Mouse (Mus musculus): Measurements from ENCODE around the gene Spryd4. TPM values are rescaled to one million over a fixed set of nuclear protein-coding genes. Genes with fewer than 3 reads are reported as not detected.

Spryd4 gene
- polyA plus RNA-seq (2015; fragmentation: Illumina TruSeq; extraction: RNeasy Lipid Tissue Mini Kit (QIAGEN cat#74804); ENCODE audit: low read depth, low replicate concordance) = 11.4 TPM

GRCm38 (mm10) chr10:128211390-128212108 lies at the start of gene Spryd4:
Gene Spryd4 (minus strand): TSS chr10:128211807.

GRCm38 (mm10) chr10:128253677-128254255 lies 42.2 kb upstream of the Spryd4 start, which contains the start of gene Apon:
Gene Apon (plus strand): TSS chr10:128254096.

GRCm38 (mm10) chr10:128231697-128232419 lies 20.3 kb upstream of the Spryd4 start, which contains the start of gene Timeless:
Gene Timeless (plus strand): TSS chr10:128232065.

GRCm38 (mm10) chr10:128225538-128225937 lies 13.9 kb upstream of the Spryd4 start, which contains the start of gene Mip:
Gene Mip (plus strand): TSS chr10:128225838.

GRCm38 (mm10) chr10:128194024-128194550 lies 17.5 kb downstream of the Spryd4 start, which contains the start of gene Gls2:
Gene Gls2 (plus strand): TSS chr10:128194457.

GRCm38 (mm10) chr10:128179989-128180388 lies 31.6 kb downstream of the Spryd4 start, which contains the start of gene Rbms2:
Gene Rbms2 (minus strand): TSS chr10:128180297.

Other genes starting within 250 kb of the Spryd4 start
- not detected for gene Hsd17b6, start 204.2 kb downstream of the Spryd4 start, polyA plus RNA-seq (2015; fragmentation: Illumina TruSeq; extraction: RNeasy Lipid Tissue Mini Kit (QIAGEN cat#74804); ENCODE audit: low read depth, low replicate concordance)
- gene Prim1, start 196.6 kb downstream of the Spryd4 start, polyA plus RNA-seq (2015; fragmentation: Illumina TruSeq; extraction: RNeasy Lipid Tissue Mini Kit (QIAGEN cat#74804); ENCODE audit: low read depth, low replicate concordance) = 10.8 TPM
- 731 TPM for gene Naca, start 176.2 kb downstream of the Spryd4 start, polyA plus RNA-seq (2015; fragmentation: Illumina TruSeq; extraction: RNeasy Lipid Tissue Mini Kit (QIAGEN cat#74804); ENCODE audit: low read depth, low replicate concordance)
- gene Ptges3, start 152.9 kb downstream of the Spryd4 start, polyA plus RNA-seq (2015; fragmentation: Illumina TruSeq; extraction: RNeasy Lipid Tissue Mini Kit (QIAGEN cat#74804); ENCODE audit: low read depth, low replicate concordance) = 153 TPM
- 1,953 TPM for gene Atp5b, start 128.5 kb downstream of the Spryd4 start, polyA plus RNA-seq (2015; fragmentation: Illumina TruSeq; extraction: RNeasy Lipid Tissue Mini Kit (QIAGEN cat#74804); ENCODE audit: low read depth, low replicate concordance)
- 20.7 TPM for gene Baz2a, start 120.2 kb downstream of the Spryd4 start, polyA plus RNA-seq (2015; fragmentation: Illumina TruSeq; extraction: RNeasy Lipid Tissue Mini Kit (QIAGEN cat#74804); ENCODE audit: low read depth, low replicate concordance)
- gene Rbms2, start 31.5 kb downstream of the Spryd4 start, polyA plus RNA-seq (2015; fragmentation: Illumina TruSeq; extraction: RNeasy Lipid Tissue Mini Kit (QIAGEN cat#74804); ENCODE audit: low read depth, low replicate concordance) = 11.2 TPM
- 39.5 TPM for gene Gls2, start 17.4 kb downstream of the Spryd4 start, polyA plus RNA-seq (2015; fragmentation: Illumina TruSeq; extraction: RNeasy Lipid Tissue Mini Kit (QIAGEN cat#74804); ENCODE audit: low read depth, low replicate concordance)
- gene Mip, start 14.0 kb upstream of the Spryd4 start, polyA plus RNA-seq (2015; fragmentation: Illumina TruSeq; extraction: RNeasy Lipid Tissue Mini Kit (QIAGEN cat#74804); ENCODE audit: low read depth, low replicate concordance) = not detected
- 4.7 TPM for gene Timeless, start 20.3 kb upstream of the Spryd4 start, polyA plus RNA-seq (2015; fragmentation: Illumina TruSeq; extraction: RNeasy Lipid Tissue Mini Kit (QIAGEN cat#74804); ENCODE audit: low read depth, low replicate concordance)
- not detected for gene Apon, start 42.3 kb upstream of the Spryd4 start, polyA plus RNA-seq (2015; fragmentation: Illumina TruSeq; extraction: RNeasy Lipid Tissue Mini Kit (QIAGEN cat#74804); ENCODE audit: low read depth, low replicate concordance)
- gene Apof, start 56.9 kb upstream of the Spryd4 start, polyA plus RNA-seq (2015; fragmentation: Illumina TruSeq; extraction: RNeasy Lipid Tissue Mini Kit (QIAGEN cat#74804); ENCODE audit: low read depth, low replicate concordance) = not detected
- 22.9 TPM for gene Stat2, start 58.8 kb upstream of the Spryd4 start, polyA plus RNA-seq (2015; fragmentation: Illumina TruSeq; extraction: RNeasy Lipid Tissue Mini Kit (QIAGEN cat#74804); ENCODE audit: low read depth, low replicate concordance)
- gene Il23a, start 86.9 kb upstream of the Spryd4 start, polyA plus RNA-seq (2015; fragmentation: Illumina TruSeq; extraction: RNeasy Lipid Tissue Mini Kit (QIAGEN cat#74804); ENCODE audit: low read depth, low replicate concordance) = 0.46 TPM
- gene Pan2, start 91.5 kb upstream of the Spryd4 start, polyA plus RNA-seq (2015; fragmentation: Illumina TruSeq; extraction: RNeasy Lipid Tissue Mini Kit (QIAGEN cat#74804); ENCODE audit: low read depth, low replicate concordance) = 13.7 TPM
- 94.6 TPM for gene Cnpy2, start 110.7 kb upstream of the Spryd4 start, polyA plus RNA-seq (2015; fragmentation: Illumina TruSeq; extraction: RNeasy Lipid Tissue Mini Kit (QIAGEN cat#74804); ENCODE audit: low read depth, low replicate concordance)
- gene Cs, start 125.9 kb upstream of the Spryd4 start, polyA plus RNA-seq (2015; fragmentation: Illumina TruSeq; extraction: RNeasy Lipid Tissue Mini Kit (QIAGEN cat#74804); ENCODE audit: low read depth, low replicate concordance) = 216 TPM
- 67.8 TPM for gene Coq10a, start 157.2 kb upstream of the Spryd4 start, polyA plus RNA-seq (2015; fragmentation: Illumina TruSeq; extraction: RNeasy Lipid Tissue Mini Kit (QIAGEN cat#74804); ENCODE audit: low read depth, low replicate concordance)
- gene Ankrd52, start 165.3 kb upstream of the Spryd4 start, polyA plus RNA-seq (2015; fragmentation: Illumina TruSeq; extraction: RNeasy Lipid Tissue Mini Kit (QIAGEN cat#74804); ENCODE audit: low read depth, low replicate concordance) = 25.4 TPM
- 0.57 TPM for gene Slc39a5, start 189.4 kb upstream of the Spryd4 start, polyA plus RNA-seq (2015; fragmentation: Illumina TruSeq; extraction: RNeasy Lipid Tissue Mini Kit (QIAGEN cat#74804); ENCODE audit: low read depth, low replicate concordance)
- 120 TPM for gene Nabp2, start 199.7 kb upstream of the Spryd4 start, polyA plus RNA-seq (2015; fragmentation: Illumina TruSeq; extraction: RNeasy Lipid Tissue Mini Kit (QIAGEN cat#74804); ENCODE audit: low read depth, low replicate concordance)
- 73.7 TPM for gene Rnf41, start 199.8 kb upstream of the Spryd4 start, polyA plus RNA-seq (2015; fragmentation: Illumina TruSeq; extraction: RNeasy Lipid Tissue Mini Kit (QIAGEN cat#74804); ENCODE audit: low read depth, low replicate concordance)
- 140 TPM for gene Smarcc2, start 247.4 kb upstream of the Spryd4 start, polyA plus RNA-seq (2015; fragmentation: Illumina TruSeq; extraction: RNeasy Lipid Tissue Mini Kit (QIAGEN cat#74804); ENCODE audit: low read depth, low replicate concordance)